Mouse (Mus musculus) thymus, adult 2 months (tissue): ENCODE measurements around the gene Acad12. TPM values are rescaled to one million over a fixed set of nuclear protein-coding genes. Genes with fewer than 3 reads are reported as not detected.
A peak's percentile ranks its signal among the peaks of the same experiment; 100 is the strongest.
"Not testable (repeated sequence)": the region's sequence is repeated elsewhere in the genome, so short reads cannot be mapped to it uniquely, and the experiment has no call there.

Experiments
- DNase-seq: peaks from one replicate; pipeline ENCODE4 v3.0.0; 2021
- H3K27ac ChIP-seq: fragments of 200-500 bp; 2 replicates; pipeline ENCODE4 v1.5.1; 2012; ENCODE audit warnings: low read length, control low read depth; ENCODE audit not compliant: control insufficient read depth, insufficient read depth
- H3K27me3 ChIP-seq: fragments of 200-500 bp; 2 replicates; pipeline ENCODE4 v1.6.1; 2012; ENCODE audit warnings: mild to moderate bottlenecking, low read length, moderate library complexity, mixed read lengths; ENCODE audit not compliant: control insufficient read depth, insufficient read depth
- H3K36me3 ChIP-seq: fragments of 200-500 bp; 2 replicates; pipeline ENCODE4 v1.6.1; 2012; ENCODE audit warnings: mild to moderate bottlenecking, low read length, moderate library complexity; ENCODE audit not compliant: control insufficient read depth, insufficient read depth
- H3K4me1 ChIP-seq: fragments of 200-500 bp; replicated peaks from 2 replicates; pipeline ENCODE4 v1.6.1; 2012; ENCODE audit warnings: low read length; ENCODE audit not compliant: control insufficient read depth, insufficient read depth
- H3K4me3 ChIP-seq: fragments of 200-500 bp; 2 replicates; pipeline ENCODE4 v1.5.1; 2012; ENCODE audit warnings: mild to moderate bottlenecking, low read length, control low read depth, moderate library complexity; ENCODE audit not compliant: control insufficient read depth, insufficient read depth
- CTCF ChIP-seq: fragments of 200-500 bp; IDR thresholded peaks from 2 replicates; pipeline ENCODE4 v1.5.1; 2012; ENCODE audit warnings: mild to moderate bottlenecking, control low read depth, low read length, moderate library complexity, borderline replicate concordance; ENCODE audit not compliant: control insufficient read depth, poor library complexity, insufficient read depth; ENCODE audit errors: extremely low read depth
- POLR2A ChIP-seq: fragments of 200-500 bp; IDR thresholded peaks from 2 replicates; pipeline ENCODE4 v1.6.1; 2012; ENCODE audit warnings: mild to moderate bottlenecking, low read length, control low read depth, moderate library complexity; ENCODE audit not compliant: control insufficient read depth, poor library complexity, insufficient read depth; ENCODE audit errors: extremely low read depth
- WGBS: fragments of 180-500 bp; shearing (Covaris S2); methylation state at CpG from one replicate; pipeline ENCODE4 v1.1.7; 2018; 5-methylcytosine and 5-hydroxymethylcytosine counted together
- polyA plus RNA-seq: library from polyadenylated mRNA; depleted of rRNA; stranded (reverse); fragments of >200 nt; gene quantifications from 2 replicates; pipeline ENCODE4 v1.2.3, GENCODE M21; 2012

Gene Acad12
- polyA plus RNA-seq, 1 experiment = 8.8 TPM

- Histone ChIP-seq H3K4me1 (no peaks in the 10 kb centered on the region), H3K36me3 (no peaks in the 10 kb centered on the region), H3K27me3 (no peaks in the 10 kb centered on the region), H3K4me3 (no peak overlapping the region), H3K27ac (no peak overlapping the region)
- TF ChIP-seq CTCF (no peak), POLR2A (no peak)
- DNase-seq = no peak
- WGBS = 90% methylated on average over 6 of the region's 6 CpGs
Observed at GRCm38 (mm10) chr5:121612036-121612435, 6.7 kb downstream of the Acad12 start.

- DNase-seq, H3K4me1 ChIP-seq, H3K27ac ChIP-seq, H3K4me3 ChIP-seq, H3K36me3 ChIP-seq, H3K27me3 ChIP-seq: not testable (repeated sequence)
- 72% methylated on average over 8 of the region's 8 CpGs for WGBS
Observed at GRCm38 (mm10) chr5:121609556-121610135, 9.1 kb downstream of the Acad12 start.

GRCm38 (mm10) chr5:121606151-121606550 lies 12.6 kb downstream of the Acad12 start:
- TF ChIP-seq CTCF (peak; percentile 46; the same call in 1 of the 2 replicates), POLR2A (no peak)
- H3K36me3 ChIP-seq = no peaks in the 10 kb centered on the region
- no peaks in the 10 kb centered on the region for H3K4me1 ChIP-seq
- H3K27ac ChIP-seq = no peak overlapping the region
- no peak overlapping the region for H3K4me3 ChIP-seq
- WGBS = 0% methylated on average over 2 of the region's 2 CpGs
- peak; percentile 84 for DNase-seq
- no peaks in the 10 kb centered on the region for H3K27me3 ChIP-seq

GRCm38 (mm10) chr5:121603815-121604214 lies 14.9 kb downstream of the Acad12 start:
- not testable (repeated sequence) for DNase-seq, H3K36me3 ChIP-seq, H3K4me1 ChIP-seq, H3K27ac ChIP-seq, H3K27me3 ChIP-seq, H3K4me3 ChIP-seq
- 96% methylated on average over 1 of the region's 1 CpGs for WGBS

GRCm38 (mm10) chr5:121601547-121602299 lies 17.0 kb downstream of the Acad12 start:
- 49% methylated on average over 9 of the region's 9 CpGs for WGBS
- H3K4me1 ChIP-seq = no peaks in the 10 kb centered on the region
- H3K36me3 ChIP-seq = no peaks in the 10 kb centered on the region
- no peak overlapping the region for H3K4me3 ChIP-seq
- no peaks in the 10 kb centered on the region for H3K27me3 ChIP-seq
- DNase-seq = peak; percentile 87
- no peak for TF ChIP-seq POLR2A
- TF ChIP-seq CTCF = peak; percentile 90
- H3K27ac ChIP-seq = no peak overlapping the region

- no peak for DNase-seq
- peaks cover 2% of the 10 kb centered on the region; the same call in 1 of the 2 replicates for H3K4me1 ChIP-seq
- H3K36me3 ChIP-seq = no peaks in the 10 kb centered on the region
- WGBS = 97% methylated on average over 13 of the region's 13 CpGs
- H3K27me3 ChIP-seq = no peaks in the 10 kb centered on the region
- H3K27ac ChIP-seq = no peak overlapping the region
- TF ChIP-seq CTCF = no peak
- TF ChIP-seq POLR2A = no peak
- no peak overlapping the region for H3K4me3 ChIP-seq
Observed at GRCm38 (mm10) chr5:121598871-121599610, 19.7 kb downstream of the Acad12 start.
